Mouse (Mus musculus) liver, postnatal 0 days (tissue): Measurements from ENCODE around the gene Filip1.

Experiments
- CTCF ChIP-seq: sonication (generic); IDR thresholded peaks from 2 replicates; pipeline ENCODE4 v1.5.1; 2016; ENCODE audit warnings: antibody characterized with exemption, low read depth
- EP300 ChIP-seq: IDR thresholded peaks from 2 replicates; pipeline ENCODE4 v1.6.1; 2016; ENCODE audit warnings: antibody characterized with exemption, low read depth, mild to moderate bottlenecking

GRCm38 (mm10) chr9:79993066-79993465 is 19.6 kb downstream of the Filip1 start:
- no peak for TF ChIP-seq CTCF
- no peak for TF ChIP-seq EP300
